Mouse (Mus musculus) cerebellum, adult 2 months (tissue): ENCODE results near the gene Lin7a. TPM values are rescaled to one million over a fixed set of nuclear protein-coding genes. Genes with fewer than 3 reads are reported as not detected.

Source experiments
- DNase-seq, 2 experiments: peaks; one replicate each; pipeline ENCODE4 v3.0.0; 2021
- H3K27ac ChIP-seq: fragments of 200-500 bp; 2 replicates; pipeline ENCODE4 v1.5.1; 2012; ENCODE audit warnings: low read length, control low read depth, inconsistent platforms; ENCODE audit not compliant: insufficient read depth
- H3K27me3 ChIP-seq: fragments of 200-500 bp; 2 replicates; pipeline ENCODE4 v1.6.1; 2012; ENCODE audit warnings: inconsistent platforms, mild to moderate bottlenecking, low read length, moderate library complexity; ENCODE audit not compliant: control insufficient read depth, insufficient read depth
- H3K4me1 ChIP-seq: fragments of 200-500 bp; 2 replicates; pipeline ENCODE4 v1.6.1; 2011; ENCODE audit warnings: low read length; ENCODE audit not compliant: control insufficient read depth, insufficient read depth
- H3K4me3 ChIP-seq: fragments of 200-500 bp; replicated peaks from 2 replicates; pipeline ENCODE3; 2011; ENCODE audit warnings: mild to moderate bottlenecking, low read depth, low read length, control low read depth; ENCODE audit not compliant: insufficient read depth
- CTCF ChIP-seq: fragments of 200-500 bp; IDR thresholded peaks from 2 replicates; pipeline ENCODE4 v1.5.1; 2011; ENCODE audit warnings: low read depth, mild to moderate bottlenecking, control low read depth, low read length, moderate library complexity, borderline replicate concordance; ENCODE audit not compliant: insufficient read depth
- POLR2A ChIP-seq: fragments of 200-500 bp; IDR thresholded peaks from 2 replicates; pipeline ENCODE4 v1.6.1; 2011; ENCODE audit warnings: low read length, control low read depth, borderline replicate concordance; ENCODE audit not compliant: insufficient read depth
- WGBS: fragments of 180-500 bp; shearing (Covaris S2); methylation state at CpG from one replicate; pipeline ENCODE4 v1.1.7; 2018; 5-methylcytosine and 5-hydroxymethylcytosine counted together
- polyA plus RNA-seq: library from polyadenylated mRNA; depleted of rRNA; stranded (reverse); fragments of >200 nt; gene quantifications from 2 replicates; pipeline ENCODE4 v1.2.3, GENCODE M21; 2012

Lin7a gene
- polyA plus RNA-seq, 1 experiment, result 49.4 TPM

DNA sequence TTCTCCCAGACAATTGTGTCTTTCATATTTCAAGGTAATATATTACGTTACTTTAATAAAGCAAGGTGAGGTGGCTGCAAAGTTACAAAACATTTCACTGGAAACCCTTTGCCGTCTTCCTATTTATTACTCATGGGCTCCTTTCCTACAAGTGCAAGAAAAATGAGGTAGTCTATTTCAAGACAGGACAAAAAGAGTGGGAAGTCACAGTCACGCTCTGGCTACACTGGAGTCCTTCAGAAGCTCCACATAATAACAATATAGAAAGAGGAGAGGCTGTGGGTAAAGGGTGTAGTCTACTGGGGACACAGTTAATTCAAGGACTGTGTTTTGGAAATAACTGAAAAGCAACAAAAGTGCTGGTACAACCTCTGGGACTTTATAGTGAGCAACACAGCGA lies 37.7 kb upstream of the Lin7a start:
- TF ChIP-seq POLR2A (no peak), CTCF (no peak)
- no peak for DNase-seq
- 87% methylated on average over 4 of the region's 4 CpGs for WGBS
- H3K4me1 ChIP-seq, result no peaks in the 10 kb centered on the region
- H3K4me3 ChIP-seq, result no peak overlapping the region
- H3K27me3 ChIP-seq, result no peaks in the 10 kb centered on the region
- no peak overlapping the region for H3K27ac ChIP-seq

DNA sequence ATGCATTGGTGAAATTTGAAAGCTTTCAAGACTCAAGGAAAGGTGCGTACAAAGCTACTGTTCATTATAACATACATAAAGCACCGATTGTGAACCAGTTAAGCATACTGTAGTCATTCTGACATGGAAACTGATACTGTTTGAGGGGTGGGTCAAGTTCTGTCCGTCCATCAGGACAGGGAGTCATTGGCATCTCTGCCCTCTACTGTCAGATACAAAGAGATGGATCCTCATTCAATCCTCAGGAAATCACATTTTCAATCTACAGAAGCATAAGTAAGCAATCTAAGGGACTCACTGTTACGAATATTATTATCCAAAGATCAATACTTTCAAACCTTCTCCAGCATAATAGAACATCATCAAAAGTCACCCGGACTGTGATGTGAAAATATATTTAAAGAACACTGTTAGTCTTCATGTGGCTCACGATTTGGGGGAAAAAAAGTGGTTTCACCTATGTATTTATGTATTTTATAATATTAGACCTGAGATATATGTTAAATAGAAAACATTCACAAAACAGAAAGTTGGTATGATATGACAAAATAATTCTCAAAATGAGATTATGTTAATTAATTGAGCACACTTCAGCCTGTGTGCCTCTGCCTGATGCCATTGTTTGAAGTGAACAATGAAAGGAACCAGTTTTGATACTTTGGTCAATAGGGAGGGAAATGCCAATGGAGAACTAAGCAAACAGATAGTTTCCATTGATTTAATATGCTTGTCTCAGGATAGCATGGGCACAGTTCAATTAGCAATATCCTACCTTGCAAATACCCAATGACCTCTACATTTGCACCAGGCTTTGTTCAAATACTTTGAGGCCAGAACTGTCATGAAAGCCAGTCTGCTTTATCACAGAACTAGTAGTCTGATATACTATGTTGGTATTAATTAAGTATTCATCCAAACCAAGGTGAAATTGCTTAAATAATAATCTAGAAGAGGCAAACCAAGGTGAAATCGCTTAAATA lies 36.8 kb upstream of the Lin7a start:
- H3K27me3 ChIP-seq, result no peaks in the 10 kb centered on the region
- no peak overlapping the region for H3K4me3 ChIP-seq
- WGBS, result 90% methylated on average over 7 of the region's 7 CpGs
- TF ChIP-seq POLR2A (no peak), CTCF (no peak)
- no peak for DNase-seq
- no peaks in the 10 kb centered on the region for H3K4me1 ChIP-seq
- H3K27ac ChIP-seq, result no peak overlapping the region

DNA sequence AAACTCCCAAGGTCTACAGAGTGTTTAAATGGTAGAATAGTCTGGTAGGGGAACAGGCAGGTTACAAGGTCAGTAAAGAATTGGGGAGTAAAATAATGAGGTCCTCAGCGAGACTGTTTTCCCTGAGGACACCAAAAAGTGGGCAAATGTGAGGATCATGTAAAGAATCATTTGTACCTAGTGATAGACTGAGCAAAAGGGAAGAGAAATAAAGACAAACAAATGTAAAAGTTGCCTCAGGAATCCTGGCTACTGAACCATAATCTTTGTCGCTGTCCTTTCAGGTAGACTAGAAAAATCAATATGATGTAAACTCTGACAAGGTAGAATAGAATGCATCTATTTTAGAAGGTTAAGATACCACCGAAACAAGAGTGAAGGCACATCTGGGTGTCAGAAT lies 36.0 kb upstream of the Lin7a start:
- Histone ChIP-seq H3K27me3 (no peaks in the 10 kb centered on the region), H3K27ac (no peak overlapping the region), H3K4me1 (no peaks in the 10 kb centered on the region), H3K4me3 (no peak overlapping the region)
- TF ChIP-seq POLR2A (no peak), CTCF (no peak)
- 92% methylated on average over 3 of the region's 3 CpGs for WGBS
- no peak for DNase-seq

DNA sequence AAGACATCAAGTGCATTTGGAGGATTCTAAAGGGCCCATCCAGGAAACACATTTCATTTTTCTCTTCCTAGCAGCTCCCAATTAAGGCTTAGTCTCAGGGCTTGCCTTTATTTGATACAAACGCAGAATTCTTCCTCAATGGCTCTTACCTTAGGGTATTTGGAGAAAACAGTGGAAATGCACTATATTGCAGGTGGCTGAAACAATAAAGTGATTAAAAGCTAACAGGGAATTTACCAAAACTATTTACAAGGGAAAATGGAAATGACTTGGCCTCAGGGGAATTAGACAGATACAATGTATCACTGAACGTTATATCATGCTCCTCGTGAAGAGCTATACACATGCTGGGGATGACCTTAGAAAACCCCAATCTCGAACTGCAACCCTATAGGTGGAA lies 35.3 kb upstream of the Lin7a start:
- no peaks in the 10 kb centered on the region for H3K4me1 ChIP-seq
- TF ChIP-seq POLR2A, result no peak
- no peak for TF ChIP-seq CTCF
- 83% methylated on average over 4 of the region's 4 CpGs for WGBS
- no peak overlapping the region for H3K27ac ChIP-seq
- no peaks in the 10 kb centered on the region for H3K27me3 ChIP-seq
- H3K4me3 ChIP-seq, result no peak overlapping the region
- no peak for DNase-seq

DNA sequence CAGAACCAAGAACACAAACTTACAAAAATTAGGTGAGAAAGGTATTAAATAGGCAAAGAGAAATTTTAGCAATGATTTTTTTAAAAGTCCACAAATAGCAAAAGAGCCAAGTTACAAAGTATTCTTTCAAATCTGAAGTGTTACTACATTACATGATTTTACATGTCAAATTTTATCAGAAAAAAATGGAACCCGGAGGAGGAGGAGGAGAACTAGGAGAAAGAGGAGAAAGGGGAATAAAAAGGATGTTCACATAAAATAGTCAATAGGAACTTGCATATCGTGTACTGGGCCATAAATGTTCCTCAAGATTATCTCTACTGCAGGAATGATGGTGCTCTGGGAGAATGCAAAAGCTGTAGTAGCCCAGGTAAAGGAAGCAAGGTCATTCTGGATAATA lies 34.4 kb upstream of the Lin7a start:
- TF ChIP-seq CTCF (no peak), POLR2A (no peak)
- Histone ChIP-seq H3K27me3 (no peaks in the 10 kb centered on the region), H3K4me1 (no peaks in the 10 kb centered on the region), H3K4me3 (no peak overlapping the region), H3K27ac (no peak overlapping the region)
- 89% methylated on average over 2 of the region's 2 CpGs for WGBS
- no peak for DNase-seq

DNA sequence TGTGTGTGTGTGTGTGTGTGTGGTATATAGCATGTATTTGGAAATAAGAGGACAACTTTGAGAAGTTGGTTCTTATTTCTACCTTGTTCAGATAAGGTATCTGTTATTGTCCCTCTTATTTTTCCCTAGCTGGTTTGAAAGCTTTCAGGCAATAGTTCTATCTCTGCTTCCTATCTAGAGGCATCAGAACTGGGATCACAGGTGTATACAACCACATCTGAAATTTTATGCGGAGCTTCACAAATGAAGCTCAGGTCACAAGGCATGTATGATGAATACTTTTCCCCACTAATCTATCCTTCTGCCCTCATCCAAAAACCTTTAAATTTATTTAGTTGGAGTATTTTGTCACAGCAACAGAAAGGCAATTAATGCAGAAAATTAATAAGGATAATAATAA lies 33.8 kb upstream of the Lin7a start:
- Histone ChIP-seq H3K4me1 (no peaks in the 10 kb centered on the region), H3K27me3 (no peaks in the 10 kb centered on the region), H3K4me3 (no peak overlapping the region), H3K27ac (no peak overlapping the region)
- TF ChIP-seq CTCF, result no peak
- no peak for TF ChIP-seq POLR2A
- WGBS, result 100% methylated on average over 1 of the region's 1 CpGs
- DNase-seq, result no peak

DNA sequence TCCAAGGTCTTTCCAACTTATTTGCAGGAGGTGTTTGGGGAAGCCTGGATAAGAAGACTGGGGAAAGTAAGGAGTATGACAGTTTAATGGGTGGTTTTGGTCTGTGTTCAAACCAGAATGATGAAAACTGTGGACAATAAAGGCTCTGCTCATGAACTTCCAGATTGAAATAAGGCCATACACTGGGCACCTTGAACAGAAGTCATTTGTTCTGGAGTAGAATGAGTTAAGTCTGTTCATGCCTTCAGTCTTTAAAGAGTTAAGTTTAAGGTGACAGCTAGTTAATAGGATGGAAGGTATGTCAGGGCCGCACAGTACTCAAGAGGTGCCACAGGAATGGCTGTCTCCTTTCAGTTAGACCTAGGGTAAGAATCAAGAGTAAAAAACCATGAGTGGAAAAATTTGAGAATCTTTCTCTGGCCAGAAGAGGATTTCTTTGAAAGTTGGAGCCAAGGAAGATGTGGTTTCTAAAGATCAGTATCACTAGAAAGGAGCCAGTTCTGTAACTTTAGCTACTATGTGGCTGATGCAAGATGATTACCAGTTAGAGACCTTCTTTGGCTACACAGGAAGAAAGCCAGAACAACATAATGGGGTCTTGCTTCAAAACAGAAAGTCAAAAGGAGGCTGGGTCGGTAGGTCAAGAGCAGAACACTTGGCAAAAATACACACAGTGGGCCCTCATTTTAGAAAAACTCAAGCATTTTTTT lies 33.2 kb upstream of the Lin7a start:
- TF ChIP-seq CTCF (no peak), POLR2A (no peak)
- WGBS, result 92% methylated on average over 2 of the region's 2 CpGs
- no peak overlapping the region for H3K4me3 ChIP-seq
- H3K4me1 ChIP-seq, result no peaks in the 10 kb centered on the region
- DNase-seq, result no peak
- H3K27ac ChIP-seq, result no peak overlapping the region
- no peaks in the 10 kb centered on the region for H3K27me3 ChIP-seq

DNA sequence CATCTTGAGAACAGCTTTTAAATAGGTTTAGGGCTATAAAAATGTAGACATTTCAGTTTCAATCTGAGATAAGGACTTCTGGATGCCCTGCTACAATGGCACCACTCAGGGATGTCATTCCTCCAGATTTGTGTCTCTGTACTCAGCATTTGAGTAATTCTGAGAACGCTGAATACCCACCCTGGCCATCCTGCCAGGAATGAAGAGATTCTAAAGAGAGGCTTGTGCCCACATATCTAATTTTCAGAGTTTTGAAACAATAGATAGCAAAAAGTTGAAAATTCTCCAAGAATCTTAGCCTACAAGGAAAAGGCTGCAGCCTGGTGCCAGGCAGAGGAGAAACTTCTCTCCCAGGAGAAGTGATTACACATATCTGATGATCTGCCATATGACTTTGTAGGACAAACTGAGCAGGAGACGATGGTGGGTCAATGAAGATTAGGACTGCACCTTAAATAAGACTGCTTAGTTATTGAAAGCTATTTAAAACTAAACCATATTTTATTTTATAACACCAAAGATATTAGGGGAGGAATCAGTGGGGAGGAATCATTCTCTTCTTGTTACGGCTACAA lies 32.5 kb upstream of the Lin7a start:
- Histone ChIP-seq H3K4me3 (no peak overlapping the region), H3K4me1 (no peaks in the 10 kb centered on the region), H3K27ac (no peak overlapping the region), H3K27me3 (no peaks in the 10 kb centered on the region)
- no peak for DNase-seq
- no peak for TF ChIP-seq POLR2A
- TF ChIP-seq CTCF, result no peak
- 71% methylated on average over 3 of the region's 3 CpGs for WGBS
